Mouse (Mus musculus) layer of hippocampus, postnatal 36 days (tissue): ENCODE measurements at regions not wholly inside any gene's neighbourhood (a gene's known extent, or its start where the extent isn't known, plus 50 kb on each side); places are given as distances from the start of the nearest gene placed in this dataset.
A peak's percentile ranks its signal among the peaks of the same experiment; 100 is the strongest.

Experiments used
- DNase-seq, 2 experiments: peaks; one replicate each; pipeline ENCODE4 v3.0.0; 2022

DNA sequence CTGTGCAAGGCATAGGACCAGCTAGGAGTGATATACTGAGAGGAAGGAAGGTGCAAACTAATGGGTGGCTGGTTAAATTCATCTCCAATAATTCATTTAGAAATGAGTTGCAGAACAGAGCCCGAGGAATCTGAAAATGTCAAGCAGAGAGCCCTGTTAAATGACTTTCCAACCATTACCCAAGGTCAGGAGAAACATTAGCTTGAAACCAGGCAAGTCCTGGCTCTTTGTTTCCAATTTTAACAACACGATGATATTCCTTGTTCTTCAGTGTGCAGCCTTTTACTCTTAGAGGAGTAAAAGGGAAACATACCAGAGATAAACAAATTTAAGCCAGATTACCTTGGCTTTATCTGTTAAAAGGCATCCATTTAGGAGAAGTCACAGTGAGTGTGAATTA is 2318.4 kb downstream of the Poteg start:
- DNase-seq, result no peak

GRCm38 (mm10) chr8:29766252-29766920 is 2318.9 kb downstream of the Poteg start:
- no peak for DNase-seq

DNA sequence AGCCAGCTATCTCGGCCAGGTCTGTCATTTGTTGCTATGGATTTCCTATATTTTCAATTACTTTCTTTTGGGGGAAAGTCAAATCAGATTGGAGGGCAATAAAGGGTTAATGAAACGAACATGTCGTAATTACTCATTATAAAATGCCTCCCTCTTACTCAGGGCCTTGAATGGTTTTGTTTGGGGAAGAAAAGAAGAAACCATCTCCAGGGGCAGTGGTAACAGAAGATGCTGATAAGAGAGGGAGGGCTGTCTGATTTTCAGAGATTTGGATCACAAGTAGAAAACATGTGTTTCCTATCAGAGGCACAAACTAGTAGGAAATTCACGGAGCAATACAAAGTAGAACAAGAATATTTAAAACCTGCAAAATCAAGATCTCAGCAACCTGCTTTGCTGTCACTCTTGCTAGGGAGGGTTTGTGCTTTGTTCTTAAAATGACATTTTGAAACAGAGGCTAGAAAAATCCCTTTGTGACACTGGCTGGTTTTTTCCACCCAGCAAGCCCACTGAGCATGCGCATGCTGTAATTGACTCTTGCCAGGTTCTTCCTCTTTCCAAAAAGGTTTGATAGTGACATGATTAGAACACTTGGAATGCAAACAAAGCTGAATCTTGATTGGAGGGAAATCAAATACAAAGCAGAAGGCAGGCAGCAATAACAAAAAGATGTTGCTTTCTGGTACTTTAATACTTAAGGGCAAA is 2329.8 kb downstream of the Poteg start:
- peak in 1 of 2 experiments; percentile 3 for DNase-seq

DNA sequence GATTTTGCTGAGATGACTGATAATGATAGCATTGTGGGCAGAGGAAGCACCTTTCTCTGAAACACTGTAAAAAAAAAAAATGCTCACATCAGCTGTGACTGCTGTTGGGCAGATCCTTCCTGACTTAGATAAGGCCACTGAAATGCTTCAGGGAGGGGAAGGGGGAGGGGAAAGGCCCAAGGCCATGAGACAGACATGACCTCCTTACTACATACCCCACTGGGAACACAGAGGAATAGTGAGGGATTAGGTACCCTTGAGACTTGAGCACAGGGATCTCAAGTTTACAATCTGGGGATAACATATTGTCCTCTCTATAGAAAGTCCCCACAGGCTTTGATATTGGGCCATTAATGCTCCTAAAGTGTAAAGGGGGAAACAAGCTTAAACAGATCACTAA is 2341.7 kb downstream of the Poteg start:
- DNase-seq, result no peak

- DNase-seq, result no peak
Measured at GRCm38 (mm10) chr8:29790029-29790428, 2342.6 kb downstream of the Poteg start.

- DNase-seq, result no peak
Measured at GRCm38 (mm10) chr8:29807274-29807673, 2359.8 kb downstream of the Poteg start.

DNA sequence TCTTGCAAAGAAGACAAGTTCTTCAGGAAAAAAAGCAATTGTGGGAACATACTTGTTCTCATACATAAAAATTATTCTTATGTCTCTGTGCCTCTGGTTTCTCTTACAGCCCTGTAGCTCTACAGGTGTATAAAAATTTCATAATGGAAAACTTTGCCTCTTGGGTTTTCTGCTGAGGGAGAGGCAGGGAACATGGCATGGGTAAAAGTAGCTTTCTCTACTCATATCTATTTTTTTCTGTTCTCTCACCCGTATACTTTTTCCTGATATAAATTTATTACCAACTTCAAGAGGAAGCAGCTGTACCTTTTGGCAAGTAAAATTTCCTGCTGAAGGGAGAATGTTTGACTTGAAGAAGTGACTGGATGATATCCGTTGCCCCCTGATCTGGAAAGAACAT is 2388.6 kb downstream of the Poteg start:
- no peak for DNase-seq
